Mouse (Mus musculus): ENCODE results near the gene Dnase1. TPM values are rescaled to one million over a fixed set of nuclear protein-coding genes. Genes with fewer than 3 reads are reported as not detected.

The Dnase1 gene
- polyA plus RNA-seq, 1 experiment, result 0.77 TPM

DNA sequence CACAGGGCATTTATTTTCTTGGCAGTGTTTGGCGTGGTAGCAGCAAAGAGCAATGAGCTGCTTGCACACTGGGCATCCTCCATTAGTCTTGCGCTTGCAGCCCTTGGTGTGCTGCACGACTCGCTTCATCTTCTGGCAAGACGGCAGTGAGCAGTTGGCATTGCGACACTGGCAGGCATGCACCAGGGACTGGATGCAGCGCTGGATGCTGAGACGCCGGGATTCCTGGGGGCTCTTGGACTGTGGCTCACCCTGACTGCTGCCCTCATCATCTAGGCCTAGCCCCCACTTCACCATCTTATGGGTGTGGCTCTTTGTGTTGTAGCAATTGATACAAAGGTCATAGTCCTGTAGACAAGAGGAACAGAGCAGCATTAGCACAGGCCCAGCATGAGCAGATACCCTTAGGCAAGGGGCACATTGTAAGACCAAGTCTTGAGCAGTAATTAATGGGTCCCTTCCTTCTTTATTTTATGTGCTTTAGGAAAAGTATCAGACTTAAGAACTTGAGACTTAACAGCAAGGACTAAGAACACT lies 49.2 kb downstream of the Dnase1 start:
- Histone ChIP-seq H3K27me3 (ENCODE audit: control insufficient read depth, insufficient read depth, low read length) (no peaks in the 10 kb centered on the region), H3K36me3 (ENCODE audit: control insufficient read depth, insufficient read depth, low read length) (peaks cover 68% of the 10 kb centered on the region), H3K4me3 (ENCODE audit: control insufficient read depth, insufficient read depth, low read length) (no peak overlapping the region), H3K27ac (ENCODE audit: control insufficient read depth, insufficient read depth, low read length) (no peak overlapping the region), H3K4me1 (replicated peaks; ENCODE audit: control insufficient read depth, insufficient read depth, low read length) (no peaks in the 10 kb centered on the region)
- no peak for DNase-seq
- no peak for TF ChIP-seq POLR2A (IDR thresholded peaks at IDR 0.05; ENCODE audit: control insufficient read depth, extremely low read depth, insufficient read depth, low read length, poor library complexity)
- WGBS, result 98% methylated on average over 9 of the region's 9 CpGs

DNA sequence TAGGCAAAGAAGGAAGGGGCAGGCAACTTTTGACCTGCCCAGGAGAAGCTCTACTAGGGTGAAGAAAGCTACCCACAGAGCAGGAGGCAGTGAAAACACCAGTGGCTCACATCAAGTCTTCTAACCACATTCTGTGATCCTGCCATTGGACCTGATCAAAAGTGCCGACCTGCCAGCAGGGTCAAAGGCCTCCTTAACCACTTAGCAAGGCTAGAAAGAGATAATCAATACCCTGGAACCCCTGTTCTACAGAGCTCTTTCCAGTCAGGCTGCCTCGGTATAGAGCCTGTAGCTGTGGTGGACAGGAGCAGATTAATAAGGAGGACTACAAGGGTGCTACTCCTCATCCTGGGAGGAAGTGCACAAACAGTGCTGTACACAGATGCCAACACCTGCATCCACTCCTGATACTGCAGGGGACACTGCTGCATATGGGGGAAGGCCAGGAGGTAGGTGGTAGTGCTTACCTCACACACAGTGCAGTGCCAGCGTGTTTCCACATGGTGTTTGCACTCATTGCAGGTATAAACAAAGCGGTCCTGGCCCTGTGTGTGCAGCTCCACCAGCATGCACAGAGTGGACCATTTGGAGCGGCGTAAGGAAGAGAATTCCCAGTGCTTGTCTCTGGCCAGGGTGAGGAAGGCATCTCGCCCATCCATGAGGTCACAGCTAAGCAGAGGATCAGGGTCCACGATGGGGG lies 50.6 kb downstream of the Dnase1 start:
- Histone ChIP-seq H3K27ac (ENCODE audit: control insufficient read depth, insufficient read depth, low read length) (no peak overlapping the region), H3K4me3 (ENCODE audit: control insufficient read depth, insufficient read depth, low read length) (no peak overlapping the region), H3K27me3 (ENCODE audit: control insufficient read depth, insufficient read depth, low read length) (no peaks in the 10 kb centered on the region), H3K4me1 (replicated peaks; ENCODE audit: control insufficient read depth, insufficient read depth, low read length) (no peaks in the 10 kb centered on the region), H3K36me3 (ENCODE audit: control insufficient read depth, insufficient read depth, low read length) (peaks cover 82% of the 10 kb centered on the region)
- TF ChIP-seq CTCF (IDR thresholded peaks at IDR 0.05; ENCODE audit: borderline replicate concordance, control insufficient read depth, extremely low read depth, insufficient read depth, low read length, poor library complexity), result no peak
- TF ChIP-seq POLR2A (IDR thresholded peaks at IDR 0.05; ENCODE audit: control insufficient read depth, extremely low read depth, insufficient read depth, low read length, poor library complexity), result no peak
- DNase-seq, result no peak
- WGBS, result 97% methylated on average over 8 of the region's 8 CpGs

Other genes starting within 250 kb of the Dnase1 start
- gene Olfr15, start 206.1 kb upstream of the Dnase1 start, polyA plus RNA-seq (2012; rRNA removed), result not detected in 2 replicates
- gene Zfp174, start 189.7 kb upstream of the Dnase1 start, polyA plus RNA-seq (2012; rRNA removed), result 1.1 and 1.3 TPM in 2 replicates
- gene Naa60, start 164.6 kb upstream of the Dnase1 start, polyA plus RNA-seq (2012; rRNA removed), result 107 and 115 TPM in 2 replicates
- 6.3 and 7.5 TPM in 2 replicates for gene Zfp597, start 152.4 kb upstream of the Dnase1 start, polyA plus RNA-seq (2012; rRNA removed)
- gene Gm20695, start 152.3 kb upstream of the Dnase1 start, polyA plus RNA-seq (2012; rRNA removed), result not detected in 2 replicates
- gene 1700037C18Rik, start 128.3 kb upstream of the Dnase1 start, polyA plus RNA-seq (2012; rRNA removed), result 9.0 and 12.0 TPM in 2 replicates
- 19.4 and 22.9 TPM in 2 replicates for gene Cluap1, start 128.1 kb upstream of the Dnase1 start, polyA plus RNA-seq (2012; rRNA removed)
- 136 and 157 TPM in 2 replicates for gene Nlrc3, start 60.3 kb upstream of the Dnase1 start, polyA plus RNA-seq (2012; rRNA removed)
- gene Slx4, start 33.2 kb upstream of the Dnase1 start, polyA plus RNA-seq (2012; rRNA removed), result 71.8 and 77.4 TPM in 2 replicates
- 90.9 and 94.2 TPM in 2 replicates for gene Trap1, start 40.9 kb downstream of the Dnase1 start, polyA plus RNA-seq (2012; rRNA removed)
- gene Crebbp, start 177.1 kb downstream of the Dnase1 start, polyA plus RNA-seq (2012; rRNA removed), result 56.9 and 76.8 TPM in 2 replicates

Measured in thymus, adult 2 months (tissue).